Mouse (Mus musculus) CH12.LX (cell line): ENCODE measurements at regions not wholly inside any gene's neighbourhood (a gene's known extent, or its start where the extent isn't known, plus 50 kb on each side); places are given as distances from the start of the nearest gene placed in this dataset.
A peak's percentile ranks its signal among the peaks of the same experiment; 100 is the strongest.

Experiments
- DNase-seq: peaks from one replicate; pipeline ENCODE4 v3.0.0-alpha.2; 2013; ENCODE audit errors: extremely low read depth
- H3K27ac ChIP-seq: 2 replicates; pipeline ENCODE4 v1.5.1; 2012; ENCODE audit warnings: low read depth, mild to moderate bottlenecking, control low read depth, moderate library complexity; ENCODE audit not compliant: insufficient read depth
- H3K27me3 ChIP-seq: replicated peaks from 2 replicates; pipeline ENCODE3; 2012; ENCODE audit warnings: inconsistent platforms
- H3K36me3 ChIP-seq, 2 experiments: replicated peaks in 1 of 2; 2 replicates each; pipeline versions ENCODE3 to v1.6.1; 2012; ENCODE audit warnings: inconsistent platforms in 1 of 2, low read length in 1 of 2, mild to moderate bottlenecking in 1 of 2, mixed read lengths in 1 of 2, moderate library complexity in 1 of 2; ENCODE audit not compliant: control insufficient read depth in 1 of 2, insufficient read depth in 1 of 2
- H3K4me1 ChIP-seq, 2 experiments: 2 replicates each; pipeline ENCODE4 v1.6.1; 2012; ENCODE audit warnings: inconsistent platforms in 1 of 2, moderate library complexity in 1 of 2; ENCODE audit not compliant: insufficient read depth in 2 of 2, control insufficient read depth in 1 of 2
- H3K4me2 ChIP-seq: 2 replicates; pipeline ENCODE4 v1.6.1; 2012; ENCODE audit warnings: low read depth, mild to moderate bottlenecking, control low read depth; ENCODE audit not compliant: poor library complexity, insufficient read depth, severe bottlenecking
- H3K4me3 ChIP-seq, 3 experiments: fragments of 150-350 bp in 1 of 3; sonication (generic) in 1 of 3; replicated peaks in 1 of 3; 2 replicates each; pipeline versions ENCODE3 to v1.5.1; 2011 to 2012; ENCODE audit warnings: low read depth in 2 of 3, low read length in 2 of 3, mild to moderate bottlenecking in 2 of 3, moderate library complexity in 2 of 3, control low read depth in 1 of 3, improper control_type of control experiment in 1 of 3, inconsistent platforms in 1 of 3, mixed read lengths in 1 of 3; ENCODE audit not compliant: poor library complexity in 1 of 3
- H3K79me2 ChIP-seq: replicated peaks from 2 replicates; pipeline ENCODE4 v1.6.1; 2012; ENCODE audit warnings: mild to moderate bottlenecking, moderate library complexity; ENCODE audit not compliant: control insufficient read depth, poor library complexity, insufficient read depth, severe bottlenecking; ENCODE audit errors: extremely low read depth
- H3K9ac ChIP-seq: 2 replicates; pipeline ENCODE4 v1.6.1; 2012; ENCODE audit warnings: low read depth, mild to moderate bottlenecking, control low read depth, moderate library complexity; ENCODE audit not compliant: insufficient read depth
- H3K9me3 ChIP-seq: replicated peaks from 2 replicates; pipeline ENCODE3; 2012; ENCODE audit warnings: low read length, inconsistent platforms, mixed read lengths
- CTCF ChIP-seq, 2 experiments: IDR thresholded peaks in 1 of 2; conservative IDR thresholded peaks in 1 of 2; 2 replicates each; pipeline ENCODE4 v1.5.1; 2011 to 2012; ENCODE audit warnings: low read depth in 2 of 2, low read length in 2 of 2, improper control_type of control experiment in 1 of 2, inconsistent platforms in 1 of 2, mild to moderate bottlenecking in 1 of 2, moderate library complexity in 1 of 2
- ELF1 ChIP-seq: IDR thresholded peaks from 2 replicates; pipeline ENCODE4 v1.6.1; 2014; ENCODE audit warnings: low read depth, mild to moderate bottlenecking, inconsistent platforms, low read length, improper control_type of control experiment
- ETS1 ChIP-seq: conservative IDR thresholded peaks from 2 replicates; pipeline ENCODE4 v1.6.1; 2012; ENCODE audit warnings: low read depth, mild to moderate bottlenecking, inconsistent platforms, low read length, improper control_type of control experiment, moderate library complexity
- IRF4 ChIP-seq: IDR thresholded peaks from 2 replicates; pipeline ENCODE4 v1.6.1; 2014; ENCODE audit warnings: low read depth, mild to moderate bottlenecking, inconsistent platforms, low read length, improper control_type of control experiment
- JUND ChIP-seq: conservative IDR thresholded peaks from 2 replicates; pipeline ENCODE4 v1.6.1; 2011; ENCODE audit warnings: low read depth, low read length, improper control_type of control experiment
- NELFE ChIP-seq: IDR thresholded peaks from 2 replicates; pipeline ENCODE4 v1.6.1; 2011; ENCODE audit warnings: low read depth, low read length, improper control_type of control experiment
- NRF1 ChIP-seq: IDR thresholded peaks from 2 replicates; pipeline ENCODE4 v1.6.1; 2014; ENCODE audit warnings: low read depth, mild to moderate bottlenecking, inconsistent platforms, low read length, improper control_type of control experiment, moderate library complexity
- POLR2AphosphoS2 ChIP-seq: IDR thresholded peaks from 2 replicates; pipeline ENCODE4 v1.6.1; 2011; ENCODE audit warnings: low read depth, low read length, improper control_type of control experiment
- RAD21 ChIP-seq: IDR thresholded peaks from 2 replicates; pipeline ENCODE4 v1.6.1; 2011; ENCODE audit warnings: low read depth, mild to moderate bottlenecking, low read length, improper control_type of control experiment, moderate library complexity
- SMC3 ChIP-seq: IDR thresholded peaks from 2 replicates; pipeline ENCODE4 v1.6.1; 2011; ENCODE audit warnings: low read depth, low read length, improper control_type of control experiment
- TCF12 ChIP-seq: IDR thresholded peaks from 2 replicates; pipeline ENCODE4 v1.6.1; 2014; ENCODE audit warnings: low read depth, mild to moderate bottlenecking, inconsistent platforms, low read length, improper control_type of control experiment
- UBTF ChIP-seq: IDR thresholded peaks from 2 replicates; pipeline ENCODE4 v1.6.1; 2012; ENCODE audit warnings: low read depth, mild to moderate bottlenecking, inconsistent platforms, low read length, improper control_type of control experiment, moderate library complexity
- USF2 ChIP-seq: conservative IDR thresholded peaks from 2 replicates; pipeline ENCODE4 v1.6.1; 2011; ENCODE audit warnings: low read depth, low read length, improper control_type of control experiment
- ZKSCAN1 ChIP-seq: IDR thresholded peaks from 2 replicates; pipeline ENCODE4 v1.6.1; 2012; ENCODE audit warnings: low read depth, inconsistent platforms, low read length, improper control_type of control experiment, borderline replicate concordance
- dilution Hi-C: fragments of 300-500 bp; cut with MboI; formaldehyde crosslinking; loops from 2 replicates; pipeline ENCODE4 v1.14.3; 2020; ENCODE audit warnings: low sequenced_read_pairs; ENCODE audit not compliant: extremely low pct_unique_long_range_greater_than_20kb, extremely low pct_ligation_motif_present
- in situ Hi-C: fragments of 300-500 bp; cut with MboI; formaldehyde crosslinking; loops from 3 replicates; pipeline ENCODE4 v1.14.3; 2019; ENCODE audit warnings: low sequenced_read_pairs, low pct_ligation_motif_present, low pct_unique_long_range_greater_than_20kb, mixed read lengths

GRCm38 (mm10) chr15:3213721-3214120 is 54.6 kb upstream of the Selenop start:
- no peak overlapping the region for H3K9ac ChIP-seq
- H3K9me3 ChIP-seq: no peaks in the 10 kb centered on the region
- H3K36me3 ChIP-seq: no peaks in the 10 kb centered on the region
- H3K4me2 ChIP-seq: no peak overlapping the region
- dilution Hi-C loops (no loop called here), in situ Hi-C loops (no loop called here)
- no peaks in the 10 kb centered on the region for H3K27me3 ChIP-seq
- no peak overlapping the region for H3K4me3 ChIP-seq
- H3K79me2 ChIP-seq: no peaks in the 10 kb centered on the region
- DNase-seq: peak; percentile 53
- no peaks in the 10 kb centered on the region for H3K4me1 ChIP-seq
- H3K27ac ChIP-seq: no peak overlapping the region
- TF ChIP-seq SMC3 (peak; percentile 7; the same call in 1 of the 2 replicates), CTCF (conservative IDR thresholded peaks at IDR 0.05 in 1 of 2, IDR thresholded peaks at IDR 0.05 in 1 of 2; ENCODE audit: low read depth in 2 of 2, low read length in 2 of 2) (peak; percentile 43 to 52; a peak in 3 of 4 replicates), IRF4 (no peak), RAD21 (peak; percentile 43), POLR2AphosphoS2 (no peak)

DNA sequence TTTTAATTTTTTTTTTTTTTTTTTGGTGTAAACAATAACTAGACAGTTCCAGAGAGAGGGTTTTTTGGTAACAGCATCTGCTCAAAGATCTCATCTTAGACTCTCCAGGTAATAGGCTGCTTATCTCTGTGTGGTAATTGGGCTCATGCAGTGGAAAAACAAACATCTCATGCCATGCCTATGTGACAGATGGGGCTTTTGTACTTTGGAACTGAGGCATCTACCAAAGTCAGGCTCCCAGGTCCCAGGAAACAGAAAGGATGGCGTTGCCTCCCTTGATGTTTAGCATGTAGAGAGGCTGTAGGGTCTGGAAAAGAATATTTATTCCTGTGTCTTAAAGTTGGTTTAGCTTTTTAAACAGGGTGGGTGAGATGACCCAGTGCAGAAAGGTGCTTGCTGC is 53.1 kb upstream of the Selenop start:
- H3K79me2 ChIP-seq: no peaks in the 10 kb centered on the region
- H3K27me3 ChIP-seq: no peaks in the 10 kb centered on the region
- H3K4me1 ChIP-seq: no peaks in the 10 kb centered on the region
- in situ Hi-C loops: no loop called here
- no peaks in the 10 kb centered on the region for H3K9me3 ChIP-seq
- H3K36me3 ChIP-seq: no peaks in the 10 kb centered on the region
- dilution Hi-C loops: no loop called here
- H3K4me2 ChIP-seq: no peak overlapping the region
- H3K9ac ChIP-seq: no peak overlapping the region
- H3K27ac ChIP-seq: no peak overlapping the region
- H3K4me3 ChIP-seq: no peak overlapping the region
- no peak for TF ChIP-seq ELF1
- no peak for TF ChIP-seq JUND
- no peak for TF ChIP-seq NRF1
- TF ChIP-seq ZKSCAN1: no peak
- no peak for TF ChIP-seq SMC3
- TF ChIP-seq UBTF: no peak
- TF ChIP-seq USF2: no peak
- TF ChIP-seq TCF12: no peak
- no peak for TF ChIP-seq NELFE
- TF ChIP-seq ETS1: no peak
- no peak for DNase-seq
